In the genomic region with DNA sequence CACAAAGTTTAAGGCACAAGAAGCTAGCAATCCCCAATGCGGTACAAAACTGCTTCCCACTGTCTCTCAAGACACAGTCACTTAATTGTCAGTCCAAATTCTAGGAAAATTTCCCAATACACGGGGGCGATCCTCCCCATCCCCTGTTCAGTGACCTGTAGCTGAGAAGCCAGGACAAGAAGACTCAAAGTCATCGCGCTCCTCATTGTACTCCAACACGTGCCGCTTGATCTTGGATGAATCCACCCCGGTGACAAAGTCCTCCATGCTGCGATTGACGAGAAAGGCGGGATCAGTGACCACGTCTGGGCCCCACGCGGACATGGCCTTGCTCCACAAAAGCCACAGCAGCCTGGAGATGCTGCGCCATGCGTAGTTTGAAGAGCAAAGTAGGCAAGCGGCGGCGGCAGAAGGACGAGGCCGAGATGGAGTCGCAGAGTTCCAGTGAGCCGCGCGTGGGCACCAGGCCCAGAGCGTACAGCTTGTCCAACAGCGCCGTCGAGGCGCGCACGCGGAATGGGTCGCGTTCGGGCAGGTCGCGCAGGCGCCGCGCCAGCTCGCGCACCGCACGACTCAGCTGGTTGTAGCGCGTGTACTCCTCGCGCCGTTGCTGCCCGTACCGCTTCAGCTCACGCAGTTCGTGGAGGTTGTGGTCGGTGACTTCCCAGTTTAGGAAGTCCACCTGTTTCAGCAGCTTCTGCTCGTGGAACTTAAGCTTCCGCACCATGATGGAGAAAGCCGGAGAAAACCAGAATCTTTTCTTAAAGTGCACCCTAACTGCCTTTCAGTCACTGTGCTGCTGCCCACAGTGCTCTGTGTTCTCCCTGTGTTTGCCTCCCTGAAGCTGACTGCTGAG, we compare ENCODE assay signal across 8 mouse cellular contexts. TPM values are rescaled to one million over a fixed set of nuclear protein-coding genes. Genes with fewer than 3 reads are reported as not detected.
DNase-seq lines count a peak whose midpoint lies in the region; ATAC-seq and TF ChIP-seq lines count a peak whose summit lies in the region.

No protein-coding gene starts in this region.

- intact Hi-C loops in gastrocnemius, adult 2 months (cut with DNase I): no loop called here

- WGBS in forebrain, embryonic 13.5 days: 47% methylated on average over 58 of the region's 58 CpGs
- 39% methylated on average over 58 of the region's 58 CpGs for WGBS in intestine, embryonic 14.5 days
- 28% methylated on average over 58 of the region's 58 CpGs for WGBS in liver, embryonic 13.5 days (ENCODE audit: insufficient replicate concordance)

- peak overlapping the region; percentile 26 for H3K4me3 ChIP-seq in gastrocnemius, adult 2 months
- 0 out of 2 replicates have a peak overlapping the region, but pooled peaks have one; percentile 16 for H3K4me3 ChIP-seq in forebrain, embryonic 13.5 days
- H3K4me3 ChIP-seq in intestine, embryonic 14.5 days (ENCODE audit: low read depth, low read length): peak overlapping the region; percentile 16; the same call in 1 of the 2 replicates
- no peak overlapping the region for H3K4me3 ChIP-seq in liver, embryonic 13.5 days (replicated peaks)

- H3K27me3 ChIP-seq in forebrain, embryonic 13.5 days: peaks cover 19% of the 10 kb centered on the region
- H3K27me3 ChIP-seq in intestine, embryonic 14.5 days (replicated peaks; ENCODE audit: control insufficient read depth, insufficient read depth, low read length): peaks cover 13% of the 10 kb centered on the region; the same call in 1 of the 2 replicates
- H3K27me3 ChIP-seq in liver, embryonic 13.5 days: peaks cover 50% of the 10 kb centered on the region

- ATAC-seq in forebrain, embryonic 13.5 days: no peak
- ATAC-seq in intestine, embryonic 14.5 days (replicated peaks; ENCODE audit: low FRiP score, low TSS enrichment, low read depth): no peak
- no peak for ATAC-seq in liver, embryonic 13.5 days (ENCODE audit: low read depth)
- ATAC-seq in activated CD4-positive, CD25-positive, alpha-beta regulatory T cell, adult 4 months: no peak

- H3K4me1 ChIP-seq in forebrain, embryonic 13.5 days: no peaks in the 10 kb centered on the region
- H3K4me1 ChIP-seq in intestine, embryonic 14.5 days (replicated peaks; ENCODE audit: control insufficient read depth, insufficient read depth, low read length): no peaks in the 10 kb centered on the region
- H3K4me1 ChIP-seq in liver, embryonic 13.5 days (replicated peaks): peaks cover 3% of the 10 kb centered on the region; the same call in 1 of the 2 replicates

- no peaks in the 10 kb centered on the region for H3K36me3 ChIP-seq in forebrain, embryonic 13.5 days (ENCODE audit: poor library complexity, severe bottlenecking)
- no peaks in the 10 kb centered on the region for H3K36me3 ChIP-seq in intestine, embryonic 14.5 days (ENCODE audit: control insufficient read depth, insufficient read depth, low read length)
- H3K36me3 ChIP-seq in liver, embryonic 13.5 days: no peaks in the 10 kb centered on the region

- no peak overlapping the region for H3K9ac ChIP-seq in forebrain, embryonic 13.5 days
- no peak overlapping the region for H3K9ac ChIP-seq in intestine, embryonic 14.5 days (ENCODE audit: low read length)
- H3K9ac ChIP-seq in liver, embryonic 13.5 days: no peak overlapping the region

- H3K9me3 ChIP-seq in forebrain, embryonic 13.5 days (replicated peaks): no peaks in the 10 kb centered on the region
- no peaks in the 10 kb centered on the region for H3K9me3 ChIP-seq in intestine, embryonic 14.5 days (ENCODE audit: control insufficient read depth, low read length)
- no peaks in the 10 kb centered on the region for H3K9me3 ChIP-seq in liver, embryonic 13.5 days (replicated peaks)

- H3K4me2 ChIP-seq in forebrain, embryonic 13.5 days: peak overlapping the region; percentile 31
- peak overlapping the region; percentile 30 for H3K4me2 ChIP-seq in intestine, embryonic 14.5 days (ENCODE audit: low read length)
- H3K4me2 ChIP-seq in liver, embryonic 13.5 days: peak overlapping the region; percentile 8; the same call in 1 of the 2 replicates

- H3K27ac ChIP-seq in gastrocnemius, adult 2 months: no peak overlapping the region
- H3K27ac ChIP-seq in forebrain, embryonic 13.5 days: no peak overlapping the region
- H3K27ac ChIP-seq in intestine, embryonic 14.5 days (ENCODE audit: low read depth): no peak overlapping the region
- no peak overlapping the region for H3K27ac ChIP-seq in liver, embryonic 13.5 days

- no peak for TF ChIP-seq CTCF in gastrocnemius, adult 2 months (IDR thresholded peaks at IDR 0.05)

- peak; percentile 36 for DNase-seq in gastrocnemius, adult 2 months
- no peak for DNase-seq in gastrocnemius, adult 18-20 months (ENCODE audit: low spot score)
- DNase-seq in adrenal gland, adult 18-20 months (ENCODE audit: low spot score in 2 of 2): peak; percentile 12 to 31
- DNase-seq in intestine, embryonic 14.5 days (ENCODE audit: low spot score): peak; percentile 49
- DNase-seq in liver, embryonic 13.5 days: no peak
- peak; percentile 56 for DNase-seq in right cerebral cortex, postnatal 4 days

RNA-seq across cellular contexts. Expression of a gene that starts 12.8 kb away (rescaled TPM):
- 10 to 100 TPM; 64.1 to 74.4 TPM for total RNA-seq in gastrocnemius, adult 2 months (2021)
- 10 to 100 TPM; 60.4 to 70.0 TPM for total RNA-seq in gastrocnemius, adult 18-20 months (2021)
- 100 to 1,000 TPM; 119 to 133 TPM for total RNA-seq in adrenal gland, adult 18-20 months (2021)
- 130 and 142 TPM in 2 replicates for polyA plus RNA-seq in forebrain, embryonic 13.5 days (2015; fragmentation: Nextera tagmentation; extraction: Ambion mirVana)
- 141 and 152 TPM in 2 replicates for polyA plus RNA-seq in intestine, embryonic 14.5 days (2014; fragmentation: Nextera tagmentation; extraction: Ambion mirVana)
- 93.8 and 94.0 TPM in 2 replicates for polyA plus RNA-seq in liver, embryonic 13.5 days (2015; fragmentation: Nextera tagmentation; extraction: Ambion mirVana)
- 100 to 1,000 TPM in 1 of 2 experiments, 10 to 100 TPM in 1; 78.4 to 114 TPM for polyA plus RNA-seq in activated CD4-positive, CD25-positive, alpha-beta regulatory T cell, adult 4 months (2017; shearing (Covaris generic))

RNA-seq across cellular contexts. Expression of a gene that starts 43.6 kb away (rescaled TPM):
- 1 to 10 TPM; 7.9 to 8.1 TPM for total RNA-seq in gastrocnemius, adult 2 months (2021)
- 1 to 10 TPM; 6.9 to 8.9 TPM for total RNA-seq in gastrocnemius, adult 18-20 months (2021)
- total RNA-seq in adrenal gland, adult 18-20 months (2021): 10 to 100 TPM; 15.9 to 18.8 TPM
- polyA plus RNA-seq in forebrain, embryonic 13.5 days (2015; fragmentation: Nextera tagmentation; extraction: Ambion mirVana): 29.8 and 34.8 TPM in 2 replicates
- 29.6 and 31.1 TPM in 2 replicates for polyA plus RNA-seq in intestine, embryonic 14.5 days (2014; fragmentation: Nextera tagmentation; extraction: Ambion mirVana)
- polyA plus RNA-seq in liver, embryonic 13.5 days (2015; fragmentation: Nextera tagmentation; extraction: Ambion mirVana): 21.9 and 24.3 TPM in 2 replicates
- polyA plus RNA-seq in activated CD4-positive, CD25-positive, alpha-beta regulatory T cell, adult 4 months (2017; shearing (Covaris generic)): 10 to 100 TPM; 18.7 to 26.1 TPM

RNA-seq across cellular contexts. Expression of a gene that starts 47.6 kb away (rescaled TPM):
- 10 to 100 TPM in 1 of 2 experiments, 1 to 10 TPM in 1; 9.9 to 11.2 TPM for total RNA-seq in gastrocnemius, adult 2 months (2021)
- 10 to 100 TPM; 11.3 to 12.5 TPM for total RNA-seq in gastrocnemius, adult 18-20 months (2021)
- 10 to 100 TPM; 18.1 to 18.6 TPM for total RNA-seq in adrenal gland, adult 18-20 months (2021)
- 19.8 and 21.5 TPM in 2 replicates for polyA plus RNA-seq in forebrain, embryonic 13.5 days (2015; fragmentation: Nextera tagmentation; extraction: Ambion mirVana)
- polyA plus RNA-seq in intestine, embryonic 14.5 days (2014; fragmentation: Nextera tagmentation; extraction: Ambion mirVana): 36.3 and 44.2 TPM in 2 replicates
- 21.7 and 26.8 TPM in 2 replicates for polyA plus RNA-seq in liver, embryonic 13.5 days (2015; fragmentation: Nextera tagmentation; extraction: Ambion mirVana)
- 1 to 10 TPM; 7.4 to 9.6 TPM for polyA plus RNA-seq in activated CD4-positive, CD25-positive, alpha-beta regulatory T cell, adult 4 months (2017; shearing (Covaris generic))

Comparison
In these comparisons a context has a peak if more than half of its experiments do, and no peak if none do; other contexts are left out.
1. DNase-seq: peak in gastrocnemius, adult 2 months (single experiment), adrenal gland, adult 18-20 months (2 of 2), intestine, embryonic 14.5 days (single experiment) and right cerebral cortex, postnatal 4 days (single experiment); none in gastrocnemius, adult 18-20 months (single experiment) and liver, embryonic 13.5 days (single experiment).
2. Peak in every context shown above with its lines, with median percentiles within 50 percentile points of each other: H3K4me2 ChIP-seq.